Mouse (Mus musculus): ENCODE results near the gene Zfp354b.

GRCm38 (mm10) chr11:50966230-50966629 lies 34.8 kb upstream of the Zfp354b start, which contains the start of gene Olfr1378:
- no peak for TF ChIP-seq CTCF (IDR thresholded peaks at IDR 0.05; ENCODE audit: low read depth)
- no peak for TF ChIP-seq EP300 (IDR thresholded peaks at IDR 0.05; ENCODE audit: low read depth)
